Comparison of ENCODE assay signal across 14 mouse cellular contexts in genomic region chr1:58962418-58962817, GRCm38 (mm10). TPM values are rescaled to one million over a fixed set of nuclear protein-coding genes. Genes with fewer than 3 reads are reported as not detected.
DNase-seq lines count a peak whose midpoint lies in the region; ATAC-seq and TF ChIP-seq lines count a peak whose summit lies in the region.
"Had no signal": no experiment of that assay in that cellular context is flagged by ENCODE, and none has a peak within 500 bp of the region (broad histone marks: within the 10 kb centered on the region; RNA-seq: fewer than 3 reads in every experiment).

No protein-coding gene starts in this region.

- 89% methylated on average over 5 of the region's 5 CpGs for WGBS in kidney, embryonic 16.5 days
- 51% methylated on average over 5 of the region's 5 CpGs for WGBS in liver, postnatal 0 days (ENCODE audit: insufficient replicate concordance)
- WGBS in hindbrain, embryonic 13.5 days = 87% methylated on average over 5 of the region's 5 CpGs
- 86% methylated on average over 5 of the region's 5 CpGs for WGBS in forebrain, embryonic 11.5 days

- H3K36me3 ChIP-seq in kidney, embryonic 16.5 days (ENCODE audit: insufficient read depth, low read length) = no peaks in the 10 kb centered on the region
- no peaks in the 10 kb centered on the region; the same call in 1 of the 2 replicates for H3K36me3 ChIP-seq in liver, postnatal 0 days (replicated peaks; ENCODE audit: insufficient read depth, low read length)
- H3K36me3 ChIP-seq in hindbrain, embryonic 13.5 days = no peaks in the 10 kb centered on the region
- H3K36me3 ChIP-seq in forebrain, embryonic 11.5 days (ENCODE audit: control insufficient read depth, insufficient read depth, low read length) = no peaks in the 10 kb centered on the region
- H3K36me3 ChIP-seq: embryonic facial prominence, embryonic 10.5 days; hindbrain, embryonic 10.5 days; midbrain, embryonic 13.5 days had no signal

- peaks cover 16% of the 10 kb centered on the region for H3K4me1 ChIP-seq in kidney, embryonic 16.5 days (ENCODE audit: insufficient read depth, low read length)
- H3K4me1 ChIP-seq in liver, postnatal 0 days (ENCODE audit: insufficient read depth) = peaks cover 58% of the 10 kb centered on the region
- H3K4me1 ChIP-seq in hindbrain, embryonic 13.5 days (replicated peaks) = peaks cover 5% of the 10 kb centered on the region; the same call in 1 of the 2 replicates
- no peaks in the 10 kb centered on the region for H3K4me1 ChIP-seq in forebrain, embryonic 11.5 days (replicated peaks; ENCODE audit: control insufficient read depth, insufficient read depth, low read length)

- no peak overlapping the region for H3K9ac ChIP-seq in kidney, embryonic 16.5 days (replicated peaks; ENCODE audit: low read length)
- H3K9ac ChIP-seq in liver, postnatal 0 days (replicated peaks) = peak overlapping the region; percentile 39
- H3K9ac ChIP-seq in hindbrain, embryonic 13.5 days = no peak overlapping the region
- no peak overlapping the region for H3K9ac ChIP-seq in forebrain, embryonic 11.5 days (ENCODE audit: low read length)
- H3K9ac ChIP-seq: midbrain, embryonic 13.5 days had no signal

- TF ChIP-seq CTCF in liver, postnatal 0 days (IDR thresholded peaks at IDR 0.05; ENCODE audit: low read depth) = no peak

- no peaks in the 10 kb centered on the region for H3K27me3 ChIP-seq in kidney, embryonic 16.5 days (ENCODE audit: insufficient read depth, low read length)
- no peaks in the 10 kb centered on the region for H3K27me3 ChIP-seq in liver, postnatal 0 days (ENCODE audit: insufficient read depth, low read length)
- no peaks in the 10 kb centered on the region for H3K27me3 ChIP-seq in hindbrain, embryonic 13.5 days
- no peaks in the 10 kb centered on the region for H3K27me3 ChIP-seq in forebrain, embryonic 11.5 days (ENCODE audit: control insufficient read depth, insufficient read depth, low read length)
- H3K27me3 ChIP-seq: midbrain, embryonic 13.5 days had no signal

- no peak for ATAC-seq in kidney, embryonic 16.5 days (ENCODE audit: low FRiP score, low TSS enrichment)
- ATAC-seq in liver, postnatal 0 days = peak; percentile 85
- ATAC-seq in hindbrain, embryonic 13.5 days (ENCODE audit: low FRiP score) = no peak
- no peak for ATAC-seq in forebrain, embryonic 11.5 days (replicated peaks; ENCODE audit: low FRiP score)
- ATAC-seq: forebrain, embryonic 14.5 days; midbrain, embryonic 13.5 days had no signal

- no peak overlapping the region for H3K27ac ChIP-seq in kidney, embryonic 16.5 days (ENCODE audit: low read length)
- H3K27ac ChIP-seq in liver, postnatal 0 days (ENCODE audit: low read depth) = peak overlapping the region; percentile 87
- H3K27ac ChIP-seq in hindbrain, embryonic 13.5 days = no peak overlapping the region
- no peak overlapping the region for H3K27ac ChIP-seq in forebrain, embryonic 11.5 days (ENCODE audit: low read depth, low read length)
- H3K27ac ChIP-seq: embryonic facial prominence, embryonic 10.5 days; hindbrain, embryonic 10.5 days; midbrain, embryonic 13.5 days had no signal

- H3K9me3 ChIP-seq in kidney, embryonic 16.5 days (ENCODE audit: low read length) = no peaks in the 10 kb centered on the region
- H3K9me3 ChIP-seq in liver, postnatal 0 days (ENCODE audit: low read length) = no peaks in the 10 kb centered on the region
- H3K9me3 ChIP-seq in hindbrain, embryonic 13.5 days = no peaks in the 10 kb centered on the region
- no peaks in the 10 kb centered on the region for H3K9me3 ChIP-seq in forebrain, embryonic 11.5 days (ENCODE audit: control insufficient read depth, low read length)
- H3K9me3 ChIP-seq: embryonic facial prominence, embryonic 10.5 days; hindbrain, embryonic 10.5 days; midbrain, embryonic 13.5 days had no signal

- peak; percentile 50 for DNase-seq in kidney, adult 9 months
- peak; percentile 82 for DNase-seq in c-Kit-positive CD71-positive TER-119-positive erythroid progenitor cells, embryonic 14.5 days (ENCODE audit: low spot score)
- peak; percentile 43 to 49 for DNase-seq in cerebellum, postnatal 36 days
- peak; percentile 44 for DNase-seq in liver, postnatal 0 days
- no peak for DNase-seq in forebrain, embryonic 11.5 days (ENCODE audit: low spot score)
- DNase-seq in natural killer cell, adult 2 months (ENCODE audit: low spot score in 2 of 2) = no peak
- DNase-seq: adrenal gland, postnatal 36 days; lung, postnatal 10 days had no signal

- no peak overlapping the region for H3K4me2 ChIP-seq in kidney, embryonic 16.5 days (replicated peaks; ENCODE audit: low read depth, low read length)
- peak overlapping the region; percentile 49 for H3K4me2 ChIP-seq in liver, postnatal 0 days (ENCODE audit: low read depth, low read length)
- no peak overlapping the region for H3K4me2 ChIP-seq in hindbrain, embryonic 13.5 days
- no peak overlapping the region for H3K4me2 ChIP-seq in forebrain, embryonic 11.5 days (ENCODE audit: low read depth, low read length, severe bottlenecking)
- H3K4me2 ChIP-seq: midbrain, embryonic 13.5 days had no signal

- peak; percentile 99 for TF ChIP-seq EP300 in liver, postnatal 0 days (IDR thresholded peaks at IDR 0.05; ENCODE audit: low read depth)

- H3K4me3 ChIP-seq in kidney, embryonic 16.5 days (ENCODE audit: low read length) = no peak overlapping the region
- peak overlapping the region; percentile 1; the same call in 1 of the 2 replicates for H3K4me3 ChIP-seq in liver, postnatal 0 days (ENCODE audit: low read depth, low read length)
- H3K4me3 ChIP-seq in hindbrain, embryonic 13.5 days = no peak overlapping the region
- no peak overlapping the region for H3K4me3 ChIP-seq in forebrain, embryonic 11.5 days (ENCODE audit: low read depth, low read length)
- H3K4me3 ChIP-seq: embryonic facial prominence, embryonic 10.5 days; hindbrain, embryonic 10.5 days; midbrain, embryonic 13.5 days had no signal

RNA-seq across cellular contexts. Expression of gene Trak2, which starts 10.8 kb away (rescaled TPM):
- polyA plus RNA-seq in kidney, embryonic 16.5 days (2015; fragmentation: Nextera tagmentation; extraction: Ambion mirVana) = 17.3 and 19.4 TPM in 2 replicates
- 17.7 and 22.8 TPM in 2 replicates for polyA plus RNA-seq in liver, postnatal 0 days (2015; fragmentation: Nextera tagmentation; extraction: Ambion mirVana)
- polyA plus RNA-seq in hindbrain, embryonic 13.5 days (2015; fragmentation: Nextera tagmentation; extraction: Ambion mirVana) = 15.8 and 18.7 TPM in 2 replicates
- polyA plus RNA-seq in forebrain, embryonic 11.5 days (2014; fragmentation: Nextera tagmentation; extraction: Ambion mirVana) = 10.3 and 12.0 TPM in 2 replicates

RNA-seq across cellular contexts. Expression of gene Stradb, which starts 10.9 kb away (rescaled TPM):
- polyA plus RNA-seq in kidney, embryonic 16.5 days (2015; fragmentation: Nextera tagmentation; extraction: Ambion mirVana) = 29.0 and 29.6 TPM in 2 replicates
- polyA plus RNA-seq in liver, postnatal 0 days (2015; fragmentation: Nextera tagmentation; extraction: Ambion mirVana) = 29.1 and 30.5 TPM in 2 replicates
- polyA plus RNA-seq in hindbrain, embryonic 13.5 days (2015; fragmentation: Nextera tagmentation; extraction: Ambion mirVana) = 84.7 and 85.4 TPM in 2 replicates
- polyA plus RNA-seq in forebrain, embryonic 11.5 days (2014; fragmentation: Nextera tagmentation; extraction: Ambion mirVana) = 34.2 and 35.4 TPM in 2 replicates

Comparison
In these comparisons a context has a peak if more than half of its experiments do, and no peak if none do; other contexts are left out.
1. DNase-seq: peak in kidney, adult 9 months (single experiment), c-Kit-positive CD71-positive TER-119-positive erythroid progenitor cells, embryonic 14.5 days (single experiment), cerebellum, postnatal 36 days (2 of 2) and liver, postnatal 0 days (single experiment); none in forebrain, embryonic 11.5 days (single experiment) and natural killer cell, adult 2 months (0 of 2).